ENCODE assay signal across 13 mouse cellular contexts in the genomic region with DNA sequence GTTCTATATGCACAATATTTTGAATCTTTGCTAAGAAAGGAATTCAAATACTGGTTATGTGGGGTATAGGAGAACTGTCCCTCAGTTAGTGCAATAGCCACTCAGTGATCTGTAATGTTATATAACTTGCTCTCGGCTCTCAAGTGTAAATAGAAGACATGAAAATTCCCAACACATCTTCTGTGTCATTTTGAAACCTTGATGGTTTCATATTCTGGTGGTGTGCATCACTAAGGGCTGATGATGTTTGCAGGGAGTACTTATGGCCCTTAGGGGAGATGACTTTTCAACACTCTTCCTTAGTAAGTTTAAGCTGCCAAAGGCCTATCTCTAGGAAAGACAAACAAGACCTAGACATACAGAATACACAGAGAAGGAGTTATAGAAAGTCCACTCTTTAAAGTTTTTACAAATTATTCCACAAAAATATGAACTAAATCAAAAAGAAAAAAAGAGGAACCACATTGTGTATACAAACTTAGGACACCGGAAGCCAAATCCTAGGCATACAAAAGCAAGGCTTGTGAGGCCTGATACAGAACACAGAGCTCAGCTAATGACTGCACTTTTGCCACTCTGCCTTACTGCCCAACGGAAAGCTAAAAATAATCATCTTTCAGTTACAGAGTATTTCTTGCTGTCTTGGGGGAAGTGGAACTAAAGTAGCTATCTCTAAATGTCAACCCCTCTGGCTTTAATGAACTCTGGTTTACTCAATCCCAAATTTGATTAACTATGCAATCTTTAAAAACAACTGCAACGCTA. TPM values are rescaled to one million over a fixed set of nuclear protein-coding genes. Genes with fewer than 3 reads are reported as not detected.
DNase-seq lines count a peak whose midpoint lies in the region; ATAC-seq and TF ChIP-seq lines count a peak whose summit lies in the region.
"Had no signal": no experiment of that assay in that cellular context is flagged by ENCODE, and none has a peak within 500 bp of the region (broad histone marks: within the 10 kb centered on the region; RNA-seq: fewer than 3 reads in every experiment).

No protein-coding gene starts in this region.

- DNase-seq in heart, postnatal 25 days (ENCODE audit: low spot score) = no peak
- DNase-seq in spleen, adult 2 months (ENCODE audit: low read depth in 1 of 2, low spot score in 2 of 2) = peak in 1 of 2 experiments; percentile 8
- DNase-seq in spleen, postnatal 4 days (ENCODE audit: low spot score in 2 of 2) = no peak
- DNase-seq in ovary, adult 18-20 months (ENCODE audit: low spot score) = no peak
- DNase-seq in adipocyte (ENCODE audit: low spot score) = no peak
- no peak for DNase-seq in urinary bladder, postnatal 14 days (ENCODE audit: low spot score)
- DNase-seq: right cerebral cortex, postnatal 25 days; thymus, adult 18-20 months had no signal

- intact Hi-C loops in heart, postnatal 25 days (cut with DNase I) = loop anchor here (5.0 kb wide), 1 partner anchor 40 kb away; no protein-coding TSS in a partner anchor

- no peaks in the 10 kb centered on the region for H3K27me3 ChIP-seq in heart, embryonic 12.5 days (replicated peaks)
- no peaks in the 10 kb centered on the region for H3K27me3 ChIP-seq in spleen, adult 2 months (ENCODE audit: control insufficient read depth, insufficient read depth, low read length)
- H3K27me3 ChIP-seq: limb, embryonic 13.5 days; neural tube, embryonic 15.5 days had no signal

- H3K9ac ChIP-seq in heart, embryonic 12.5 days = no peak overlapping the region
- H3K9ac ChIP-seq: limb, embryonic 13.5 days; neural tube, embryonic 15.5 days had no signal

- peaks cover 33% of the 10 kb centered on the region for H3K4me1 ChIP-seq in heart, embryonic 12.5 days (replicated peaks)
- peaks cover 9% of the 10 kb centered on the region for H3K4me1 ChIP-seq in spleen, adult 2 months (ENCODE audit: control insufficient read depth, insufficient read depth, insufficient read length)
- H3K4me1 ChIP-seq: limb, embryonic 13.5 days had no signal

- 51% methylated on average over 4 of the region's 4 CpGs for WGBS in heart, embryonic 12.5 days
- whole genome bisulfite sequencing in spleen, adult 2 months = 16% methylated on average over 4 of the region's 4 CpGs

- H3K4me3 ChIP-seq in heart, embryonic 12.5 days = no peak overlapping the region
- H3K4me3 ChIP-seq in spleen, adult 2 months (ENCODE audit: extremely low read depth, insufficient read depth, insufficient read length) = no peak overlapping the region; the same call in 1 of the 2 replicates
- H3K4me3 ChIP-seq: limb, embryonic 13.5 days; neural tube, embryonic 15.5 days had no signal

- no peak for TF ChIP-seq CTCF in spleen, adult 2 months (IDR thresholded peaks at IDR 0.05; ENCODE audit: extremely low read depth, insufficient read depth, insufficient read length, insufficient replicate concordance)

- no peak overlapping the region for H3K4me2 ChIP-seq in heart, embryonic 12.5 days
- H3K4me2 ChIP-seq: limb, embryonic 13.5 days; neural tube, embryonic 15.5 days had no signal

- TF ChIP-seq POLR2A in spleen, adult 2 months (IDR thresholded peaks at IDR 0.05; ENCODE audit: low read depth, low read length) = no peak

- no peaks in the 10 kb centered on the region for H3K36me3 ChIP-seq in heart, embryonic 12.5 days
- H3K36me3 ChIP-seq in spleen, adult 2 months (ENCODE audit: control insufficient read depth, insufficient read depth, low read length) = 0 out of 2 replicates have a peak, but pooled peaks cover 1% of the 10 kb centered on the region
- H3K36me3 ChIP-seq: limb, embryonic 13.5 days; neural tube, embryonic 15.5 days had no signal

- ATAC-seq in heart, embryonic 12.5 days (ENCODE audit: insufficient number of reproducible peaks, low FRiP score) = no peak
- ATAC-seq in inflammation-experienced regulatory T-cells, adult 6 months = peak; percentile 17
- ATAC-seq: midbrain, embryonic 16.5 days had no signal

- H3K9me3 ChIP-seq in heart, embryonic 12.5 days (replicated peaks) = no peaks in the 10 kb centered on the region
- H3K9me3 ChIP-seq: limb, embryonic 13.5 days; neural tube, embryonic 15.5 days had no signal

- peak overlapping the region; percentile 78 for H3K27ac ChIP-seq in heart, embryonic 12.5 days (ENCODE audit: poor library complexity, severe bottlenecking)
- peak overlapping the region; percentile 67 for H3K27ac ChIP-seq in spleen, adult 2 months (ENCODE audit: insufficient read depth, low read length)
- H3K27ac ChIP-seq: limb, embryonic 13.5 days; neural tube, embryonic 15.5 days had no signal

RNA-seq across cellular contexts. Expression of gene Pias1, which starts 55.0 kb away (rescaled TPM):
- 42.9 TPM in 2 replicates for polyA plus RNA-seq in heart, embryonic 12.5 days (2016; fragmentation: Nextera tagmentation; extraction: Ambion mirVana)
- total RNA-seq in heart, postnatal 25 days (2021) = 10 to 100 TPM; 20.3 to 24.5 TPM
- polyA plus RNA-seq in spleen, adult 2 months (2012; rRNA removed) = 17.6 and 23.3 TPM in 2 replicates
- 100 to 1,000 TPM; 106 to 183 (median 160) TPM for polyA plus RNA-seq in inflammation-experienced regulatory T-cells, adult 6 months (2017; shearing (Covaris generic))
